Mouse (Mus musculus) embryo, embryonic 9.5 days (tissue): ENCODE data around the gene Arap1.

ENCODE experiments used
- DNase-seq: peaks from one replicate; pipeline ENCODE4 v3.0.0-alpha.2; 2017; ENCODE audit errors: extremely low spot score

The Arap1 gene

DNA sequence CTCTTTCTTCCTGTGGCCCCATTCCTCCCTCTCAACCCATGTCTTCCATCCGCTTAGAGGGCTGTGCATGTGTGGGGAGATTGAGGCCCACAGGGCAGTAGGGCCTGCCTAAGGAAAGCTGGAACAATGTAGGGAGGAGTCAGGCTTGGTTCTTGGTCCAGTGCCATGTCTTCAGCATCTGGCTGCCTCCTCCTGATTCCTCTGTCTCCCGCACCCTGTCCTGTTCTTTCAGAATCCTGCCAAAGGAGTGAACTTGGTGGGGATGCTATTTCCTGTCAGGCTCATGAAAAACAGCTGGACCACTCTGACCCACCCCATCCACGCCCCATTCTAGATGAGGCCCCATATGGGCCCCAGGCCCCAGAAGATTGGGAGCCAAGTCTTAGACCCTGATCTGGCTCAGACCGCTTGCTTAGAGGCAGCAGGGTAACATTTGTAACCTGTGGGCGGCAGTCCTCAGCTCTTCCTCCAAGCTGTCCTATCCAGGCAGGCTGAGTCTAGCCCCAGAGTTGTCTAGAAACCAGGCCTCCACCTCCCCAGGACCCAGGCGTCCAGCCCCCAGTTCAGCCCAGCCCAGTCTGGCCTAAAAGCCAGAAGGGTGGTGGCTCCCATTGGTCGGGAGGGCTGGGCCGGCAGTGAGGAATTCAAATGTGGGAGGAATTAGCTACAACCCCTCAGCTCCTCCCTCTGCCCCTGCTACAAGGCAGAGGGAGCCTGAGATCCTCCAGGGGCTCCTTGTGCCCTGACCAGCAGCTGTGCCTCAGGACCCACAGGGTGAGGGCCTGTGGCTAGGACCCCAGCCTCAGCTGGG is 46.0 kb downstream of the Arap1 start:
- DNase-seq, result peak; percentile 47

DNA sequence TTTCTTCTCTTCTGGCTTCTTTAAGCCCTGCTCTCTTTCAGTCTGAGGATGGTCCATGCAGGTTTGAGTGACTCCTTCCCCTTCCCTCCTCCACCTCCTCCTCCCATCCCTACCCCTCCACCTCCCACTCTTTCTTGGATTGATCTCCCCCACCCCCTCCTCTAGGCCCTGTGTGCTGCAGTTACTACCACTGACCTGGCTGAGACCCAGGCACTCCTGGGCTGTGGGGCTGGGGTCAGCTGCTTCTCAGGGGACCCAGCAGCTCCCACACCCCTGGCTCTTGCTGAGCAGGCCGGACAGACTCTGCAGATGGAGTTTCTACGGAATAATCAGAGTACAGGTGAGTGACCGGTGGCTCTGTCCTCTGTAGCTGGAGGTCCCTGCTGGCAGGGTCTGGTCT is 46.7 kb downstream of the Arap1 start:
- DNase-seq, result peak; percentile 35

DNA sequence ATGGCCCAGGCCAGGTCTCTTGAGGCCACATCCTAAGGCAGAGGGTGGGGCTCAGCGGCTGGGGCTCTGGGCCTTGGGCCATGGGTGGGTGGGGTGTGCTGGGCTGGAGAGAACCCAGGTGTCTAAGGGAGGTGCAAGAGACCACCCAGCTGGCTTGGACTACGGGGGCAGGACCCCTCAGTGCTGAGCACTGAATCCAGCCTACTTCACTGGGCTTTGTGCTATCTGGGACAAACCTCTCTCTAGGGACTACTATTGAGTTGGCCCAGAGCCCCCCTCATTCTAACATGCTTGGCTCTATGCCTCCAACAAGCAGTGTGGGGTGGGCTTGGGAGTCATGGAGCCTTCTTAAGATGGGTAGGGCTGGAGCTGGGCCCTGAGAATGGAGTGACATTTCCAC is 47.6 kb downstream of the Arap1 start:
- no peak for DNase-seq

DNA sequence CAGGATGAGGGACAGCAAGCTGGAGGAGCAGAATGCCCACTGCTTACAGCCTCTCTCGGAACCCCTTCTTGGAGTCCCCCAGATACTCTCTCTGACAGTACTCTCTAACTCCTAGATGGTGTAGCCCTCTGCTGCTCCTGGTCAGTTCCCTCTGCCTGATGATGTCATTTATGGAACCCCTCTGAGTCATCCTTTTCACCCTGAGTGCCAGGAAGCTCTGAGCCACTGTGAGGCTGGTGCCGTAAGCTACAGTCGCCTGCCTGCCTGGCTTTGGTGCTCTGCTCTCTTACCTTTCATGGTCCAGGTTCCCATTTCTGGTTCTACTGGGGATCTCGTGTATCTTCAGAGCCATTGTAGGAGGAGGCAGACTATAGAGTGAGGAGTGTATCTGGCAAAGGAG is 49.3 kb downstream of the Arap1 start:
- no peak for DNase-seq

DNA sequence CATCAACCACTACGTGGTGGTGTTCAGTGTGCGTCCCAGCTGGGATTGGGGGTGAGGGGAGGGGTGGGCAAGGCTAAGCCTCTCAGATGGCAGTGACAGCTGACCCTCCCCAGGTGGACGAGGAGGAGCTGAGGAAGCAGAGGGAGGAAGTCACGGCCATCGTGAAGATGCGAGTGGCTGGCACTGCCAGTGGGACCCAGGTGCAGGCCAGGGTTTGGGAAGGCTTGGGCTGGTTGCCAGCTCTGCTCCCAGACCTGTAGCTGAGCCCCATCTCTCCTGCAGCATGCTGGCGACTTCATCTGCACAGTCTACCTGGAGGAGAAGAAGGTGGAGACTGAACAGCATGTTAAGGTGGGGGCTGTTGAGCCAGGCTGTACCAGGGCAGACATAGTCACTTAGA is 53.6 kb downstream of the Arap1 start:
- no peak for DNase-seq

DNA sequence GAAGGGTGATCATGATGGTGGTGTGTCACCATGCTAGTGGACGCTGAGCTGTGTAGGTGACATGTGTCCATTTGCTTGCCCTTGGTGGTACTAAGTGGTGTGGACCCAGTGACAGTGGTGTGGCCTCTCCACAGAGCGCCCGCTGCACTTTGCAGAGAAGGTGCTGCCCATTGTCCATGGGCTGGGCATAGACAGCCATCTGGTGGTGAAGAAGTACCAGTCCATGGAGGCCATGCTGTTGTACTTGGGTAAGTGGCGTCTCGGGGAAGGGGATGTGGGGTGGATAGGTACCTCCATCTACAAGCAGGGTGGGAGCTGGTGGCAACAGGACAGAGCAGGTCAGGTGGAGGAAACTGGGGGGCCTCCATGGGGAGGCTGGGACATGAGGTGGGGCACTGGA is 56.0 kb downstream of the Arap1 start:
- DNase-seq, result no peak

DNA sequence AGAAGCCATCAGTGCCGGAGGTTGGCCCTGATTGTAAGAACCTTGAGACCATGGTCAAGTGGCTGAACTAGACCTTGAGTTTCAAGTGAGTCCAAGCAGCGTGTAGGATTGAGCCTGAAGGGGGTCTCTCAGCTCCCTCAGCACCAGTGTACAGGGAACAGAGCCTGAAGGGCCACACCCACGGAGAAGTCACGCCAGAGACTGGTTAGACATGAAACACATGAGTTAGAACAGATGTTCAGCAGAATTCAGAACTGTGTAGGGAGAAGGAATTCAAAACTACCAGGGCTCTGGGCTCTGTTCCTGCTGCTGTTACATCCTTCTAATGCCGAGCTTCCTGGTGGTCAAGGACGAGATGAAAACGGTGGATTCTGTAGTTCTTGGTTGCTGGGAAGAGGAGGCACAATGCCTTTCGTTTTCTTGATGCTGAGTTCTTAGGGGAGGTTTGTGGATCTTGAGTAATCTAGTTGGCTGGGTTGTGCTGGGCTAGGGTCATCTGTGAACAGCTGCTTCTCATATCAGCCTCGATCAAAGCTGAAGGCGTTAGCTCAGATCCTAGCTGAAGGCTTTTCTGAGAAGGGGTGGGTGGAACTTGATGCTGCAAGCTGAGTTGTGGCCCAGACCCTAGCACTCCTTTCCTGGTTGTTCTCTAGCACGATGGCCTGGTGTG is 62.5 kb downstream of the Arap1 start, which contains the start of gene Gm45837:
Gm45837 (plus strand) TSS at position 620 of the 670 bp plus-strand sequence.
- DNase-seq, result no peak

DNA sequence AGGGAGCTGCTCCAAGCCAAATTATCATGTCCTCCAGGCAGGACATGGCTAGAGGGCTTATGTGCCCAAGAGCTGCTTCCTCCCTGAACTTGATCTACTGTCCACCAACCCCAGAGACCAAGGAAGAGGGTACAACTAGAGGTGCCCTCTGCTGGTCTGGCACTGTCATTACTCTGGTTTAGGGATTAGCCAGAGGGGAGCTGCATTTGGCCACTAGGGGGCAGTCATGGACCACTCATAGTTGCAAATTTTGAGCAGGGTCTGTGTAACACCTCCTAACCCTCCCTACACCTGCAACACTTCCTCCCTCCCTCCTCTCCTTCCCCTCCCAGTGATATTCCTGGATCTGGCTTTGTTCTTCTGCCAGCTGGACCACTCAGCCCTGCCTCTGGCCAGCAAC is 64.9 kb downstream of the Arap1 start:
- DNase-seq, result peak; percentile 88

DNA sequence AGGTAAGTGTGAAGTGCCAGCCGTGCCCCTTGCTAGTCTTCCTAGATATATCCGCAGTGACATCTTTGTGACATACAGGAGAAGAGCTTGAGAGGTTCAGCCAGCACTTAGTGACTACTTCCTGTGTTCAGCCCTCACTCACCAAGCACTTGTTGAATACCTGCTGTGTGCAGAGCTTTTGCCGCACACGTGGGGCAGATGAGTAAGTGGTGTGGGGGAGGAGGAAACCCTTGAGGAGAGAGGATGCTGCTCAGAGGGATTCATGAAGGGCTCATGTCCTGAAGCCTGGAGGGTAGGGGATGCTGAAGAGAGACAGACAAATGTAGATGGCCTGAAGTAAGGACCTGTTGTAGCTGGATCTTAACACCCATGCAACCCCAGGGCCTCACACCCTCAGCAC is 66.3 kb downstream of the Arap1 start:
- no peak for DNase-seq

DNA sequence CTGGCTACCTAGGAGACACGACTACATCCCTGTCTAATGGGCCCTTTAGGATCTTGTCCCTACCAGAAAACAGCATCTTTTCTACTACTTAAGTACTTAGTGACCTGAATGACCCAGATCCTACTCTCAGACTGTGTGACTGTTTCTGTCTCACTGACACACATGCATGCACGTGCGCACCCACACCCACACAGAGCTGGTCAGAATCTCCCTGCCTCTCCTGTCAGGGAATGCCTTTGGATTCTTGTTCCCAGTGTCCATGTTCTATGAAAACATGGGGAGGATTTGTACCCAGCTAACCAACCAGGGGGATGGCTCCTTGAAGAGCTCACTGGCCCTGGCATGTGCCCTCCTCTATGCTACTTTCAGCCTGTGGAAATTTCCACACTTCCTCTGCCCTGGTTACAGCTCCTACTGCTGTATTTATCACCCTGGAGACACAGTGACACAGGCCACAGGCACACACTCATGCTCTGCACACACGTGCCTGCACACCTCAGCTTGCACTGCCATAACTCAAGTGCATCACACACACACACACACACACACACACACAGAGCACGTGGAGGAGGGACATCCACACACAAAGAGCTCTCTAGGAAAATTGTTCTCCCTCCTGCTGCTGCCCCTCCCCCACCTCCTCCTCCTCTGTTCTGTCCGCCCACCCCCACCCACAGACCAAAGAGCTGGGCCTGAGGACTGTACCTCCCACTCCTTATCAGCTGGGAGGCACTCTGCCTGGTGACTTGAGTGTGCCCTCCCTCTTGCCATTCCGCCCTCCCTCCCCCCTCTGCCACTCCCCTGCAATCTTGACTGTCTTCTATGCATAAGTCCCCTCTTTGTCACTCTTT is 67.0 kb downstream of the Arap1 start:
- peak; percentile 39 for DNase-seq

DNA sequence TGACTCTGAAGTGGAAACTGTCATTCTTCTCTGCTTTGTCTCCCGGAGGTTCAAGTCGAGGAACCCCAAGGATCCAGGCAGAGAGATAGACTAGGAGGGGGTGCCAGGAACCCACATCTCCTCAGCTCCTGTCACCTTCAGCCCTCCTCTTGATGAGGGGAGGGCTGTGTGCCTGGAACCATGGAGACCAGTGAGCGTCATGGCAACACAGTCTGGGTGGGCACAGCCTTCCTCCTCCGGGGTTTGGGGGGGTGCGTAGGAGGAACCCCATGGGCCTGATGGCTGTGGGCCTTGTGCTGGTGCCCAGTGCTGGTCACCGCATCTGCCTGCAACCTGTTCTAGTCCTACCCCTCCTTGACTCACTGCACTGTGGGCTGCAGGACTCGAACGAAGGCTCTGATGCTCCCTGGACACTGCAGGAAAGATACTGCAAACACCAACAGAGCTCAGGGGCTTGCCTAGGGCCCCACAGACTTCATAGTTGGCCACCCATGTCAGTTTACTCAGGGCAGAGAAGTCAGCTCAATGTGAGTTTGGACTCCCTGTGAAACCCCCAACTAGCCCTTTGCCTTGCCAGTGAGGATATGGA is 67.7 kb downstream of the Arap1 start:
- no peak for DNase-seq

DNA sequence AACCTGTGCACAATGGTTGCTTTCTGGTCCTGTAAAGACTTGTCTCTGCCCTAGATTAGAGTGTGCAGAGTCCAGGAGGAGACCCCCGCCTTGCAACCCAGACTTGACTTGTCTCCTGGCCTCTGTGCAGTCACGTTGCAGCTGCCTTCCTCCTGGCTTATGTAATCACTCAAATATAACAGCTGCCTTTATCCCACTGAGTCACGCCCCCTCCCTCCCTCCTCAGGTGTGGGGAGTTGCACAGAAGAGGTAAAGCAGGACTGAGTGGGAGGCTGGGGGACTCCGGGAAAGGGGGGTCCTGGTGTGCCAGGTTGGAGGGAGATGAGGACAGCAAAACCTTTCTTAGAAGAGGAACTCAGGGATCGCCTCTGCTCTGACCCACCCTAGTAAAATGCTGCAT is 68.5 kb downstream of the Arap1 start:
- DNase-seq, result no peak

DNA sequence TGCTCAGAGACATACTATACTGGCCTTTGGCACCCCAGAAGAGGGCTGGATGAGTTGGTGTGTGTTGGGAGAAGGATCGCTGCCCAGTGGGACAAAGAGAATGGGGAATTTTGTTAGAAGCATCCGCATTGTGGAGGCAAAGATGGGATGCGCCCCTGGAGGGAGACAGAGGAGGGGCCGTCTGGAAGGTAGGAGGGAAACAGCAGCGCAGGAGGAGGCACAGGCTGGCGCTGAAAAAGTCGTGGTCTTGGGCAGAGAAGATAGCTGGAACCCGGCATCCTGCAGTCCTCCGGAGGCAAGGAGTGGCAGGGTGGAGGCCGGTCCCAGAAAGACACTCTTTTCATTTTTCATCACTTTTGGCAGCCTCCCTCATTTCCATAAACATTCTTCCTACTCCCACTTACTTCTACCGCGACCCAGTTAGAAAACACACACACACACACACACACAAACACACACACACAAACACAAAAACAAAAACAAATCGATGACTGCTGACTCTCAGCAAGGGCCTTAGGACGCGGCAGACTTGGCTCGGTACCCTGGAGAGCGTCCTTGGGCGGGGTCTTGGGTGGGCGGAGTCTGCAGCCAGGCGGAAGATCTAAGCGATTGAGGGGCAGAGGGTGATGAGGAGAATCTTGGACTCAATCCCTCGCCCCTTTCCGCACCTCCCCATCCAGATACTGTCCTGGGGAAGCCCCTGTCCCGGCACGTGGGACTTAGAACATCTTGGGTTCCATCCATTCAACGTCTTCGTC is 71.3 kb downstream of the Arap1 start:
- peak; percentile 47 for DNase-seq

DNA sequence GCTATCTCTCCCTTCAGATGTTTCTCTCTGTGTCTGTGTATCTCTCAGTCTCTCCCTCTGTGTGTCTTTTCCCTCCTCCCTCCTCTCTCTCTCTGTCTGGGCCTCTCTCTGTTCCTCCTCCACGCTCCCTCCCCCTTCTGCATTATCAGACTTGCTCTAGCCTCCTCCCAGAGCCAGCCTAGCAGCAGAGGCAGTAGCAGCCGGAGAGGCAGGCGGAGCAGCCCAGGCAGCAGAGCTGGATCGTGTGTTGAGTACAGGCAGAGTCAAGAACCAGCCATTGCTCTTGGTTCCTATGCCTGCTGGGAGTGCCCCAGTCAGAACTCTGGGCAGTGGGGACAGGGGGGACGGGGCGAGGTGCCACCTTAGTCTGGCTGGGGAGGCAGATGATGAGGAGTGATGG is 73.7 kb downstream of the Arap1 start, which contains the start of gene Pde2a:
Pde2a (plus strand) TSS at position 163 of the 400 bp plus-strand sequence.
- DNase-seq, result no peak

DNA sequence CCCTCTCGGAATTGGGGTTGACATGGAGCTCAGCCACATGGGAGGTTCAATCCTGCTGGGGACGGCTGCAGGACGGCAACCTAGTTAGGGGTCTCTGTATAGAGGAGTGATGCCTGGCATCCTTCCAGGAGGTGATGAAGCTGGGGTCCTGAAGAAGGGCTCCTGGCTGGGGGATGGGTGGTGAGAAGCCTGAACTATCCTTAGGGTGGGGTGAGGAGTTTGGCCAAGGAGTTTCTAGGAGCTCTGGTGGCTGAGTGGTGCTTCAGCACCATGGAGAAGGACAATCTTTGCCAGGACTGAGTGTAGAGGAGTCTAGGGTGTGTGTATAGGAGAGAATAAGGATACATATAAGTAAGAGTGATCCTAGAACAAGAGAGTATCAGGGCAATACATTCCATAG is 74.2 kb downstream of the Arap1 start:
- DNase-seq, result peak; percentile 31

DNA sequence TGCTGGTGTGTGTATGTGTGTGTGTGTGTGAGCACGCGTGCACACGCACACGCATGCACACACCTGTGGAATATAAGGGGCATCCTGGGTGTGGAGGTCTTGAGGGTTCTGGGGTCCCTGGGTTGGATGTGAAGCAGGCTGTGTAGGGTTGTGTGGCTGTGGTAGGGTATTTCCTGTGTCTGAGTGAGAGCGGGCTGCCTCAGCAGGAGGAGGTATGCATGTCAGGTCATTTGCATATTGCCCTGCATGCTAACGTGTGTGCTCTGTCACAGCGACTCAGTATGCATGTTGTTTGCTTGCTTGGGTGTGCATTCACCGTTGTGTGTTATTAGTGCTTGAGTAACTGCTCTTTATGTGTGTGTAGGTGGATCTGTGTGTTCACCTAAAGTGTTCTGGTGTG is 74.8 kb downstream of the Arap1 start:
- no peak for DNase-seq

DNA sequence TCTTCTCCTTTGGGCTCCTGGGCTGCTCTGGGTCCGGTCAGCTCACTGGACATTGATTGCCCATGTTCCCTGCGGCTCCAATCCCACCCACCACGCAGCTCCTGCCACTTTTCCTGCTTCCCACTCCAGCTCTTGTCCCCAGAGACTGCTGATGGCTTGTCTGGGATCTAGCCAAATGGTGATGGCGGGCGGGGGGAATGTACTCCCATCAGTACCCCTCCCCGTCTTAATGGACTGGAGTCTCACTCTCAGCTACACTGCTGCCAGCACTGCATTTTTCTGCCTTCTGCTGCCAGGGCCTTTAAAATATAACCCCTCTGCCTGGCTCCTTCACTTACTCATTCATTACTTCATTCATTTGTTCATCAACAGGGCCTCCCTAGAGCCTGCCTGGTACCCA is 76.1 kb downstream of the Arap1 start:
- DNase-seq, result no peak

DNA sequence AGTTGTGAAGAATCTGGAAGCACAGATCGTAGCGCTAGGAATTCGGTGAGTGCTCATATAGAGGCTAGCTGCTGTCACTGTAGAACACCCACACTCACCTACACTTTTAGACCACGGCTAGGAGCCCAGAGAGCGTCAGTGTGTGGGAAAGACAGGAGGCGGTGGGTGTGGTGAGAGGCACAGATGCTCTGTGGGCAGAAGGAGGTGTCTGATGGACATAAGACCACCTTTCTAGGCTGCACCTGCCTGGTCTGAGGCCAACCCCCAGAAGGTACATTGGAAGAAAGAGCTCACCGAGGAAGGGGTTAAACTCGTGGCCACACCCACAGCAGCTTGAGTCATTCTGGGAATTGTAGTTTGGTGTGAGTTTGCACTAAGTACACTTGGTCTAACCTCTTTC is 78.8 kb downstream of the Arap1 start:
- DNase-seq, result no peak

DNA sequence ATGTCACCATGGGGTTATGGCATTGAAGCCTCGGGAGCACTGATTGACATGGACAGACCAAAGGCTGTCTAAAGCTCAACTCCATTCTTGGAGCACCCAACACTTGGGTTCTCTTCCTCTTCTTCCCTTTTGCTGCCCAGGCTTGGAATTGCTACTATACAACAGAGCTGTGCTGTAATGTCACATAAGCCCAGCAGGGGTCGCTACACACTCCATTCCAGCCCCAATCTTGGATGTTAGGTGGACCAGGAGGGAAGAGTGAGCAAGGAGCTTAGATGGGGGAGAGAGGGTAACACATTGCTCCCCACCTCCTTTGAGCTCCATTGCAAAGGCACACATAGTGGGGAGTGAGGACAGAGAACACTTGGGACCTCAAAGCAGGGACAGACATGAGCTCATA is 79.9 kb downstream of the Arap1 start:
- no peak for DNase-seq

DNA sequence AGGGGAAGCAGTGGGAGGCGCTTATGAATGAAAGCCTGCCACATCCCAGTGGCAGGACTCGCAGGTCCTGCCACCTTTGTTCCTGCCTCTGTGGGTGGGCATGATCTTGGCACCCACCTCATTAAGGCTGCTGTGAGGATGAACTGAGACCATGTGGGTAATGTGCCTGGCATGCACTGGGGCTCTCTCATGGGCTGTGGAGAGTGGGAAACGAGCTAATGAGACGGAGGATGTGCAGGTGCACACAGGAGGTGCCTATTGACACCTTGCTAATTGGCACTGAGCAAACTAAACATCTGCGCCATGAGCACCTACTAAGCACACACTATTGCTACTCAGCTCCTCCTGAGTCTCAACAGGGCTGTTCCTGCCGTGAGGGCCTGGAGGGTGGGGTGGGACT is 87.2 kb downstream of the Arap1 start:
- no peak for DNase-seq

DNA sequence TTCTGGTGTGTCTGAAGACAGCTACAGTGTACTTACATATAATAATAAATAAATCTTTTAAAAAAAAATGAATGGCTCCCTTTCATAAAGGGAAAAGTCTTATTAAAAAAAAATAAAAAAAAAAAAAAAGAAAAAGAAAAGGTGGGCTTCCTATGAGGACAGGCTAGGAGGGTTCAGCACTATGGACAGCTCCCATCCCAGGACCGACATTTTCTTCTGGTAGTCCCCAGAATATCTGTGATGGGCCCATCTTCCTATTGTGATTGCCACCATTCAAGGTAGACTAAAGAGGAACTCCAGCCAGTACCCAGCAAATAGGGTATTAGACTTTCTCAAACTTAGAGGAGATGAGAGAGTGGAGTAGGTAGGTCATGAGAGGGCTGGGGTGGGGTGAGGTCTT is 90.0 kb downstream of the Arap1 start:
- DNase-seq, result no peak
